Mouse (Mus musculus) erythroblast, adult 5-6 weeks (primary cell): Measurements from ENCODE around the gene Dnaja3. TPM values are rescaled to one million over a fixed set of nuclear protein-coding genes. Genes with fewer than 3 reads are reported as not detected.
A peak's percentile ranks its signal among the peaks of the same experiment; 100 is the strongest.
"Not testable (repeated sequence)": the region's sequence is repeated elsewhere in the genome, so short reads cannot be mapped to it uniquely, and the experiment has no call there.

Source experiments
- ATAC-seq: replicated peaks from 2 replicates; pipeline ENCODE4 v1.8.0; 2016; ENCODE audit warnings: moderate number of reproducible peaks, mild to moderate bottlenecking, moderate TSS enrichment, inconsistent platforms; ENCODE audit not compliant: poor library complexity, low FRiP score, severe bottlenecking
- total RNA-seq, 2 experiments: library from RNA; stranded (forward) in 1 of 2; stranded (reverse) in 1 of 2; fragments of 150-400 nt in 1 of 2; fragments of 200-764, 138-1000 nt in 1 of 2; gene quantifications; 2 replicates each; pipeline versions ENCODE4 v1.2.3 to v1.2.4; 2015 to 2017; ENCODE audit warnings: low replicate concordance in 2 of 2

Dnaja3 gene
- total RNA-seq, 2 experiments from 2014 or later = 4.8 to 9.5 TPM

- ATAC-seq = no peak
Observed at GRCm38 (mm10) chr16:4711173-4711572, 71.4 kb downstream of the Dnaja3 start.

- ATAC-seq = no peak
Observed at GRCm38 (mm10) chr16:4713861-4714710, 74.3 kb downstream of the Dnaja3 start.

- no peak for ATAC-seq
Observed at GRCm38 (mm10) chr16:4717866-4718265, 78.1 kb downstream of the Dnaja3 start.

- ATAC-seq = peak; percentile 94
Observed at GRCm38 (mm10) chr16:4718753-4719518, 79.1 kb downstream of the Dnaja3 start, which contains the start of gene Nmral1. TSS of gene Nmral1 (minus strand) at chr16:4719356.

DNA sequence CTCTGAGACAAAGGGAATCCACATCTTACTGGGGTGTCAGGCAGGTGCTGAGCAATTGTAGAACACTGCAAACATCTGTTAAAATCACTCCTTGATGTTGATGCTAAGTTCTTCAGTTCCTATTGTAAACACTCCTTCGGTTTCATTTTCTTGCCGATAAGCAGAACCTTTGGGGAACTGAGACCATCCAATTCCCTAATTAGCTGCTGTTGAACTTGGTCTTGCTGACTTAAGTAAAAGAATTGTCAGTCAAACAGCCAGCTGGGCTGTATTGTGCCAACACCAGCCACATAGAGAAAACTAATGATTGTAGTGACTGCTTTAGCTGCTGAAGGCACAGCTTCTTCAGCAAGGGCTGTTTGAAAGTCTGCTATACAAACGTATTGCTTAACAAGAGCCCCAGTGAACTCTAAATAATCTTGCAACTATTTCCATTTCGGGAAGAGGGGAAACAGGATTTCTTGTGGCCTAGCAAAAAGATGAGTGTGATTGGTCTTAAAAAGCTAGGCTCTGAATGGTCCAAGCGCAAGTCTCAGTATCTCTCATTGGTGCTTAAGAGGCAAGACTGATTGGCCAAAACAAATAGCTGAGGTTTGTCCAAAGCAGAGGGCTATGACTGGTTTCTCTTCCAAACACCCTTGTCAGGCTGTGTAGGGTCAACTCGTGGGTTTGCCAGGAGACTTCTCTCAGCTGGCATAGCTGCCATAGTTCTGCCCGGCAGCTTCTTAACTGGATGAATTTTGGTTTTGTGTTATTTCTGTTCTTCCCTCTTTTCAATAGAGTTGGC lies 82.5 kb downstream of the Dnaja3 start:
- no peak for ATAC-seq

DNA sequence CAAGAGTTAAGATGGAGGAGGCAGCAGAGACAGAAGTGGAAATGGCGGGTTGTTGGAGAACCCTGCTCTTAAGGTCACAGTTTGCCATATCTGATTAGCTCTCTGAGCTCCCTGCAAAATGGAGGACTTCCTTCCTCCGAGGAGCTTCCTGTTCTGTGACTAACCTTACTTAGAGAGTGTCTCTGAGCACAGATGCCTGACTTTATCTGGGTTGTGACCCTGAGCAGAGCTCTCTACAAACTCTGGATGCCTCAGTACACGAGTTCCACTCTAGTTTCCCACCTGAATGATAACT lies 83.1 kb downstream of the Dnaja3 start:
- ATAC-seq = no peak

DNA sequence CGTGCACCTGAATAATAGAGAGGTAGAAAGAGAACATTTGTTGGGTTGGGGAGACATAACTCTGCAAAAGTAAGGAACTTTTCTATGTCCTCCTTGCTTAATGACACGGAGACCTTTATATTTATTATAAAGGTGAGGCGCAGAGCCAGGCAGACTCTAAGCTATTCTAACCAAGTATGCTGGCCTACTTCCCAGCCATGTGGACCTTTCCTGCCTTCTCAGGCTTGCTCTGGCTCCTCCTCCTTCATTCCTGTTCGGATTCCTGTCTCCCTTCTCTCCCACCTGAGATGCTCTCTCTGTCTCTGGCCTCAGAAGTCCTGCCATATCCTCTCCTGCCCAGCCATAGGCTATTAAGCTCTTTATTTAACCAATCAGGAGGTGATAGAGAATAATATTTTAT lies 85.5 kb downstream of the Dnaja3 start:
- ATAC-seq = no peak

DNA sequence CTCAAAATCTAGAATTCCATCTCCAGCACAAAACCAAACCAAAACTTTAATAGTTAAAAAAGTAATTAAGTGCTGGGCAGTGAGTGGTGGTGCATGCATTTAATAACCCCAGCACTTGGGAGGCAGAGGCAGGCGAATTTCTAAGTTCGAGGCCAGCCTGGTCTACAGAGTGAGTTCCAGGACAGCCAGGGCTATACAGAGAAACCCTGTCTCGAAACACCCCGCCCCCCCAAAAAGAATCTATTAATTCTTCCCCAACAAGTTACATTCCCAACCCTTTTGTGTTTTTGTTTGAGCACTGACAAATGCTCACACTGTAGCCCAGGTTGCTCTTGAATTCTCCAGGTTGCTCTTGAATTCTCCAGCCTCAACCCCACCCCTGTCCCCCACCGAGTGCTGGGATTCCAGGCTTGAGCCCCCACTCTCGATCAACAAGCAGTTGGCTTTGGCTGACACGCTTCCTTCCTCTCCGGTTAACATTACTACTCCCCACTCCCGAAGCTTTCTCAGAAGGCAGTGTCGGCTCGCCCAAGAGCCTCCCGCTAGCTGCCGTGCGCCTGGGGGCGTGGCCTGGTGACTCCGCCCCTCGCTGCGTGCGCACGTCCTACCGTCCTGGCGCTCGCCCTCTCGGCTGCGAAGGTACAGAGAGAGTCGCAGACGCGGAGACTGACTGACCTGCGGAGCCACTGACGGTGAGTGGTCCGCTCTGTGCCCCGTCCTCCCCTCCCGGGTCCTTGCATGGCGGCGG lies 86.2 kb downstream of the Dnaja3 start, which contains the start of gene Hmox2:
TSS of gene Hmox2 (plus strand) at position 582 of the 748 bp plus-strand sequence.
- ATAC-seq = peak; percentile 99

- peak; percentile 71 for ATAC-seq
Observed at GRCm38 (mm10) chr16:4726528-4727128, 86.8 kb downstream of the Dnaja3 start.

DNA sequence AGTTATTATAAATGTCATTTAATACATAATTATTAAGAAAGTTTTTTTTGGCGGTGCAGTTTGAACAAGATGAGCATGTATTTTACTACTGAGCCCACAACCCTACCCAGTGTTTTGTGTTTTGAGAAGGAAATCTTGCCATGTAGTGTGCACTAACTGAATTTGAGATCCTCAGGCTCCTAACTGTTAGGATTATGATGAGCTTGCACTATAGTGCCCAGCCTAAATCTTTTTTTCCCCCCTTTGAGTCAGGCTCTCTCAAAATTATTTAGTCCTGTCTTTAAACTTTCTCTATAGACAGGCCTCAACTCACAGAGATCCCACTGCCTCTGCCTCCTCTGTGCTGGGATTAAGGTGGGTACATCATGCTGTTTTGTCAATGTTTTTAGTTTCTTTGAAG lies 87.7 kb downstream of the Dnaja3 start:
- ATAC-seq = no peak

DNA sequence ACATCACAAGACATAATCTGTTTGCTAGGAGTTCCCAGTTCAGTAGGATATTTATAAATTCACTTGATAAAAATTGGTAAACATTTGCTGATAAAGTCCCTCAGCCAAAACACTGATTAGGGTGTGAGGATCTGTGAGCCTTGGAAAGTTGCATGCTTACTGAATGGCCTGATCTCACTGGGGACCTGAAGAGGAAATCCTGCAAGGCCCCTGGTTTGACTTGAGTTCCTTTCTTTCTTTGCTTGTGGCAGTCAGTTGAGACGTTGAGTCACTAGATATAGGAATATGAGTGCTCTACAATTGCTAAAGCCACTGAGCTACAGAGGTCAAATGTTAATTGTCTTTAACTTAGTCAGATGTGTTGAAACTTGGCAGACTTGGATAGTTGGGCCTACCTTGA lies 88.2 kb downstream of the Dnaja3 start:
- ATAC-seq = no peak

- ATAC-seq = no peak
Observed at GRCm38 (mm10) chr16:4730776-4731358, 91.1 kb downstream of the Dnaja3 start.

DNA sequence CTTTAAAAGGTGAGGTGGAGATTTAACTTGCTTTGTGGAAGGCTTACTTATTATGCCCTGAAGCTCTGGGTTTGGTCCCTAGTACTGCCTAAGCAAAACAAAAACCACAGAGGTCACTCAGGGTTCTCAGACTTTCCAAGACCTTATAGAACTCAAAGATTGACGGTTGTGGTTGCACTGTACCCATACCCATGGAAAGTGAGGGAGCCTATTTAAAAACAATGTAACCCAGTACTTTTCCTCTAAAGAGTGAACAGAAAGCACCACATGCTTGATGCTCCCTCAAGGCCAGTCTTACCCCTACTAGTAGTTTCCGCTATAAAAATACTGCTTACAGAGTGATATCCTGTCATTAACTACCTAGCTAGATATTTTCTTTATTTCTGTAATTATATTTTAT lies 96.5 kb downstream of the Dnaja3 start:
- ATAC-seq = no peak

GRCm38 (mm10) chr16:4739994-4740393 lies 100.2 kb downstream of the Dnaja3 start:
- ATAC-seq = no peak

DNA sequence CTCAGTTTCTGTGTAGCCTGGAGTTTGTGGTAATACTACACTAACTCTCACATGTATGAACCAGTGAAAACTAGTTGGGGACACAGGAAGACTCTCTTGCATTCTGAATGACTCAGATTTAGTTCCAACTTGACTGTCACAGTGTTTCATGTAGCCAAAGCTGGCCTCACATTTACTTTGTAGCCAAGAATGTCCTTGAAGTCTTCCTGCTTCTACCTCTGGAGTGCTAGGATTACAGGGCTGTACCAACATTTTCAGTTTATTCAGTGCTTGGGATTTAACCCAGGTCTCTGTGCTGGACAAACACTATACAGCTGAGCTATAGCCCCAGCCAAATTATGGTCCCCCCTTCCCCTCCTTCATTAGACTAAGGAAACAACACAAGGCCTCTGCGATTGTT lies 102.4 kb downstream of the Dnaja3 start:
- no peak for ATAC-seq

GRCm38 (mm10) chr16:4752155-4752554 lies 112.4 kb downstream of the Dnaja3 start:
- ATAC-seq = no peak

DNA sequence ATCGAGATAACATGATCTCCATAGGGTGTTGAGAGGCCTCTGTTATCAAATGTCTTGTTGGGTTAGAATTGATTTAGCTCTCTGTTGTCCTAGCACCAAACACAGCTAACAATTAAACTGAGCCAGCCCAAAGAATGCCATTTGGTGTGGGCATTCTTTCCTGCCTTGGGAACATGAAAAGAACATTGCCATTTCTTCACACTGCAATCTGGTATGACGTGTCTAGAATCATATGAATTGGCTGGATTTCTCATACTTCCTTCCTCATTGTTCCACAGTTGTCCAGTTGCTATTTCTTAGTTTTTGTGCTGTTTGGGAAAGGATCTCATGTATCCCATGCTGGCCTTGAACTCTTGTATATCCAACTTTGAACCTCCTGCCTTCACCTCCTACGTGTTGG lies 114.3 kb downstream of the Dnaja3 start:
- ATAC-seq = no peak

DNA sequence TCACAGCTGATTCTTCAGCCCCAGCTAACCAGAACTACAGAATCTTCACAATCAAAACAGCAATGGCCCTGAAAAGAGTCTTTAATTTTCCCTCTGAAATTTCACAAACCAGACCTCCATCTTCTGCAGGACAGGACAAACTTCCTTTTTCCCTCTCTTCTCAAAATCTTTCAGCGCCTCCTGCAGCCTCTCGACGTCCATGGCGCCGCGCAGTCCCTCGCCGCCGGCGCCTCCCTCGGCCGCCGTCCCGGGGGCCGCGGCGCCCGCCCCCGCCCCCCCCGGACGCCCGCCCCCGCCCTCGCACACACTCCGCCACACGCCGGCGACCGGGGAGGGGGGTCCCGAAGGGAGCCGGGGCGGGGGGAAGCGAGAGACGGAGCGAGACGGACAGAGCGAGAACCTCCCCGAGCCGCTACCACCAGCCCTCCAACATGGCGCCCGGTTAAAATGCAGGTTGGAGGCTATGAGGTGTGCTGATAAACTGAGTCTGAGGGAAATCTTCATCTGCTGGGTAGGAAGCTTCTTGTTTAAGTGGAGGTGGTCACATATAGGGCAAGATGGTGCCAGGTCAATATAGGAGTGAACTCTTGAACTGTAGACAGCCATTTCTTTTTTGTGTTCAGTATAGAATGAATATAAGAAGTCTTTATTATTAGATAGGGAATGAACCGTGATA lies 117.0 kb downstream of the Dnaja3 start:
- not testable (repeated sequence) for ATAC-seq
